In genomic region chr6:129176621-129177020, GRCm38 (mm10) we compare ENCODE assay signal across 31 mouse cellular contexts. TPM values are rescaled to one million over a fixed set of nuclear protein-coding genes. Genes with fewer than 3 reads are reported as not detected.
"Had no signal": no experiment of that assay in that cellular context is flagged by ENCODE, and none has a peak within 500 bp of the region (broad histone marks: within the 10 kb centered on the region; RNA-seq: fewer than 3 reads in every experiment).

No protein-coding gene starts in this region.

- H3K4me1 ChIP-seq: embryonic facial prominence, embryonic 15.5 days had no signal

- H3K4me3 ChIP-seq: embryonic facial prominence, embryonic 10.5 days; embryonic facial prominence, embryonic 12.5 days; embryonic facial prominence, embryonic 13.5 days; embryonic facial prominence, embryonic 15.5 days; erythroblast, embryonic 14.5 days; forebrain, embryonic 10.5 days; forebrain, embryonic 12.5 days; forebrain, embryonic 13.5 days; forebrain, embryonic 15.5 days; gastrocnemius, adult 2 months; heart, adult 2 months had no signal

- ATAC-seq: forebrain, embryonic 13.5 days; forebrain, embryonic 14.5 days; forebrain, embryonic 15.5 days; forebrain, embryonic 16.5 days; forebrain, postnatal 0 days had no signal

- H3K4me2 ChIP-seq: embryonic facial prominence, embryonic 12.5 days; embryonic facial prominence, embryonic 13.5 days; embryonic facial prominence, embryonic 15.5 days; forebrain, embryonic 12.5 days; forebrain, embryonic 13.5 days; forebrain, embryonic 15.5 days had no signal

- H3K27ac ChIP-seq: embryonic facial prominence, embryonic 10.5 days; embryonic facial prominence, embryonic 12.5 days; embryonic facial prominence, embryonic 13.5 days; embryonic facial prominence, embryonic 15.5 days; forebrain, embryonic 10.5 days; forebrain, embryonic 12.5 days; forebrain, embryonic 13.5 days; forebrain, embryonic 15.5 days; gastrocnemius, adult 2 months; heart, adult 2 months had no signal

- H3K9ac ChIP-seq: embryonic facial prominence, embryonic 12.5 days; embryonic facial prominence, embryonic 13.5 days; embryonic facial prominence, embryonic 15.5 days; forebrain, embryonic 12.5 days; forebrain, embryonic 13.5 days; forebrain, embryonic 15.5 days; forebrain, postnatal 0 days had no signal

- H3K27me3 ChIP-seq: embryonic facial prominence, embryonic 12.5 days; embryonic facial prominence, embryonic 13.5 days; embryonic facial prominence, embryonic 15.5 days; forebrain, embryonic 12.5 days; forebrain, embryonic 13.5 days; forebrain, embryonic 15.5 days had no signal

- H3K36me3 ChIP-seq: embryonic facial prominence, embryonic 10.5 days; embryonic facial prominence, embryonic 12.5 days; embryonic facial prominence, embryonic 13.5 days; embryonic facial prominence, embryonic 15.5 days; forebrain, embryonic 10.5 days; forebrain, embryonic 12.5 days; forebrain, embryonic 15.5 days had no signal

- DNase-seq: cerebellum, adult 2 months; cerebellum, adult 8-10 months; cerebellum, adult 9-10 months; cerebellum, adult 9-11 months; cerebellum, postnatal 10 days; cerebellum, postnatal 14 days; cerebellum, postnatal 25 days; cerebellum, postnatal 36 days; embryo, embryonic 11 days; forebrain, postnatal 0 days; gastrocnemius, adult 2 months; gastrocnemius, postnatal 10 days; gastrocnemius, postnatal 14 days; gastrocnemius, postnatal 25 days; gastrocnemius, postnatal 36 days; heart, adult 11 months; heart, adult 18-20 months; heart, adult 2 months had no signal

- H3K9me3 ChIP-seq: embryonic facial prominence, embryonic 10.5 days; embryonic facial prominence, embryonic 12.5 days; embryonic facial prominence, embryonic 13.5 days; embryonic facial prominence, embryonic 15.5 days; forebrain, embryonic 10.5 days; forebrain, embryonic 12.5 days; forebrain, embryonic 13.5 days; forebrain, embryonic 15.5 days had no signal

RNA-seq across cellular contexts. Expression of gene Clec2d, which starts 3.8 kb away (rescaled TPM):
- polyA plus RNA-seq: embryonic facial prominence, embryonic 10.5 days; embryonic facial prominence, embryonic 11.5 days; erythroblast, embryonic 14.5 days; forebrain, embryonic 10.5 days; forebrain, embryonic 11.5 days; forebrain, embryonic 12.5 days; forebrain, embryonic 13.5 days; forebrain, embryonic 14.5 days; forebrain, postnatal 0 days had no signal
